Mouse (Mus musculus) C2C12 (cell line): ENCODE results near the gene Etv6.

Experiments
- CEBPB ChIP-seq: IDR thresholded peaks from one replicate; pipeline ENCODE4 v1.6.1; 2011; ENCODE audit warnings: low read depth, mild to moderate bottlenecking, control low read depth, moderate library complexity
- CTCF ChIP-seq: IDR thresholded peaks from one replicate; pipeline ENCODE4 v1.5.1; 2011; ENCODE audit not compliant: control insufficient read depth, insufficient read depth, insufficient read length
- FOSL1 ChIP-seq: IDR thresholded peaks from one replicate; pipeline ENCODE4 v1.8.0; 2011; ENCODE audit warnings: mild to moderate bottlenecking, low read length; ENCODE audit not compliant: poor library complexity, insufficient read depth, severe bottlenecking
- MAX ChIP-seq: IDR thresholded peaks from one replicate; pipeline ENCODE4 v1.6.1; 2011; ENCODE audit warnings: mild to moderate bottlenecking, control low read depth
- MYOD1 ChIP-seq: IDR thresholded peaks from one replicate; pipeline ENCODE4 v1.6.1; 2011; ENCODE audit warnings: low read depth; ENCODE audit not compliant: control insufficient read depth, insufficient read length
- MYOG ChIP-seq: IDR thresholded peaks from one replicate; pipeline ENCODE4 v1.6.1; 2011; ENCODE audit not compliant: control insufficient read depth, insufficient read length; ENCODE audit errors: extremely low read depth
- USF1 ChIP-seq: IDR thresholded peaks from one replicate; pipeline ENCODE4 v1.6.1; 2011; ENCODE audit warnings: low read depth, mild to moderate bottlenecking, control low read depth, moderate library complexity

- TF ChIP-seq CEBPB, result no peak
- TF ChIP-seq CTCF, result no peak
- no peak for TF ChIP-seq USF1
- no peak for TF ChIP-seq MAX
- TF ChIP-seq MYOG, result no peak
- no peak for TF ChIP-seq MYOD1
- no peak for TF ChIP-seq FOSL1
These were observed 96.1 kb downstream of the Etv6 start for GRCm38 (mm10) chr6:134131601-134132000.
